Mouse (Mus musculus): Measurements from ENCODE around the gene Yjefn3. TPM values are rescaled to one million over a fixed set of nuclear protein-coding genes. Genes with fewer than 3 reads are reported as not detected.

Yjefn3 gene
- polyA plus RNA-seq (2015; fragmentation: Illumina TruSeq; extraction: RNeasy Lipid Tissue Mini Kit (QIAGEN cat#74804); ENCODE audit: low read depth, low replicate concordance), result 14.3 TPM

GRCm38 (mm10) chr8:69902163-69903062 is at the start of gene Yjefn3, which contains the start of the genes Tssk6 and Ndufa13:
Gene Yjefn3, minus strand, starts transcription at chr8:69902712.
Gene Tssk6, plus strand, starts transcription at chr8:69902184.
Gene Ndufa13, minus strand, starts transcription at chr8:69902558.

GRCm38 (mm10) chr8:69887289-69888243 is 14.9 kb downstream of the Yjefn3 start, which contains the start of gene Cilp2:
Gene Cilp2, minus strand, starts transcription at chr8:69887687.

Other genes with a start within 250 kb of the Yjefn3 start
- gene Zfp964, start 248.2 kb downstream of the Yjefn3 start, polyA plus RNA-seq (2015; fragmentation: Illumina TruSeq; extraction: RNeasy Lipid Tissue Mini Kit (QIAGEN cat#74804); ENCODE audit: low read depth, low replicate concordance), result 4.7 TPM
- gene Zfp869, start 192.0 kb downstream of the Yjefn3 start, polyA plus RNA-seq (2015; fragmentation: Illumina TruSeq; extraction: RNeasy Lipid Tissue Mini Kit (QIAGEN cat#74804); ENCODE audit: low read depth, low replicate concordance), result 26.2 TPM
- gene Zfp963, start 152.7 kb downstream of the Yjefn3 start, polyA plus RNA-seq (2015; fragmentation: Illumina TruSeq; extraction: RNeasy Lipid Tissue Mini Kit (QIAGEN cat#74804); ENCODE audit: low read depth, low replicate concordance), result 4.8 TPM
- gene Gm20422, start 127.8 kb downstream of the Yjefn3 start, polyA plus RNA-seq (2015; fragmentation: Illumina TruSeq; extraction: RNeasy Lipid Tissue Mini Kit (QIAGEN cat#74804); ENCODE audit: low read depth, low replicate concordance), result 1.0 TPM
- gene Atp13a1, start 111.5 kb downstream of the Yjefn3 start, polyA plus RNA-seq (2015; fragmentation: Illumina TruSeq; extraction: RNeasy Lipid Tissue Mini Kit (QIAGEN cat#74804); ENCODE audit: low read depth, low replicate concordance), result 25.3 TPM
- gene Zfp866, start 111.5 kb downstream of the Yjefn3 start, polyA plus RNA-seq (2015; fragmentation: Illumina TruSeq; extraction: RNeasy Lipid Tissue Mini Kit (QIAGEN cat#74804); ENCODE audit: low read depth, low replicate concordance), result 21.1 TPM
- 11.2 TPM for gene Gmip, start 94.0 kb downstream of the Yjefn3 start, polyA plus RNA-seq (2015; fragmentation: Illumina TruSeq; extraction: RNeasy Lipid Tissue Mini Kit (QIAGEN cat#74804); ENCODE audit: low read depth, low replicate concordance)
- 0.27 TPM for gene Lpar2, start 80.3 kb downstream of the Yjefn3 start, polyA plus RNA-seq (2015; fragmentation: Illumina TruSeq; extraction: RNeasy Lipid Tissue Mini Kit (QIAGEN cat#74804); ENCODE audit: low read depth, low replicate concordance)
- 23.2 TPM for gene Pbx4, start 70.2 kb downstream of the Yjefn3 start, polyA plus RNA-seq (2015; fragmentation: Illumina TruSeq; extraction: RNeasy Lipid Tissue Mini Kit (QIAGEN cat#74804); ENCODE audit: low read depth, low replicate concordance)
- gene Cilp2, start 15.0 kb downstream of the Yjefn3 start, polyA plus RNA-seq (2015; fragmentation: Illumina TruSeq; extraction: RNeasy Lipid Tissue Mini Kit (QIAGEN cat#74804); ENCODE audit: low read depth, low replicate concordance), result 0.22 TPM
- gene Tssk6, start 528 bp downstream of the Yjefn3 start, polyA plus RNA-seq (2015; fragmentation: Illumina TruSeq; extraction: RNeasy Lipid Tissue Mini Kit (QIAGEN cat#74804); ENCODE audit: low read depth, low replicate concordance), result not detected
- 228 TPM for gene Ndufa13, start 154 bp downstream of the Yjefn3 start, polyA plus RNA-seq (2015; fragmentation: Illumina TruSeq; extraction: RNeasy Lipid Tissue Mini Kit (QIAGEN cat#74804); ENCODE audit: low read depth, low replicate concordance)
- gene Gatad2a, start 93.7 kb upstream of the Yjefn3 start, polyA plus RNA-seq (2015; fragmentation: Illumina TruSeq; extraction: RNeasy Lipid Tissue Mini Kit (QIAGEN cat#74804); ENCODE audit: low read depth, low replicate concordance), result 17.6 TPM
- 56.6 TPM for gene Mau2, start 140.0 kb upstream of the Yjefn3 start, polyA plus RNA-seq (2015; fragmentation: Illumina TruSeq; extraction: RNeasy Lipid Tissue Mini Kit (QIAGEN cat#74804); ENCODE audit: low read depth, low replicate concordance)
- 40.9 TPM for gene Sugp1, start 140.1 kb upstream of the Yjefn3 start, polyA plus RNA-seq (2015; fragmentation: Illumina TruSeq; extraction: RNeasy Lipid Tissue Mini Kit (QIAGEN cat#74804); ENCODE audit: low read depth, low replicate concordance)
- 3.4 TPM for gene Tm6sf2, start 170.2 kb upstream of the Yjefn3 start, polyA plus RNA-seq (2015; fragmentation: Illumina TruSeq; extraction: RNeasy Lipid Tissue Mini Kit (QIAGEN cat#74804); ENCODE audit: low read depth, low replicate concordance)
- 85.0 TPM for gene Hapln4, start 180.7 kb upstream of the Yjefn3 start, polyA plus RNA-seq (2015; fragmentation: Illumina TruSeq; extraction: RNeasy Lipid Tissue Mini Kit (QIAGEN cat#74804); ENCODE audit: low read depth, low replicate concordance)
- gene Ncan, start 218.2 kb upstream of the Yjefn3 start, polyA plus RNA-seq (2015; fragmentation: Illumina TruSeq; extraction: RNeasy Lipid Tissue Mini Kit (QIAGEN cat#74804); ENCODE audit: low read depth, low replicate concordance), result 58.0 TPM
- gene Nr2c2ap, start 228.6 kb upstream of the Yjefn3 start, polyA plus RNA-seq (2015; fragmentation: Illumina TruSeq; extraction: RNeasy Lipid Tissue Mini Kit (QIAGEN cat#74804); ENCODE audit: low read depth, low replicate concordance), result 29.2 TPM
- gene Rfxank, start 236.4 kb upstream of the Yjefn3 start, polyA plus RNA-seq (2015; fragmentation: Illumina TruSeq; extraction: RNeasy Lipid Tissue Mini Kit (QIAGEN cat#74804); ENCODE audit: low read depth, low replicate concordance), result 14.6 TPM
- gene Borcs8, start 236.8 kb upstream of the Yjefn3 start, polyA plus RNA-seq (2015; fragmentation: Illumina TruSeq; extraction: RNeasy Lipid Tissue Mini Kit (QIAGEN cat#74804); ENCODE audit: low read depth, low replicate concordance), result 79.7 TPM
- gene Mef2b, start 237.0 kb upstream of the Yjefn3 start, polyA plus RNA-seq (2015; fragmentation: Illumina TruSeq; extraction: RNeasy Lipid Tissue Mini Kit (QIAGEN cat#74804); ENCODE audit: low read depth, low replicate concordance), result not detected